Mouse (Mus musculus): ENCODE results near the gene Kat14. TPM values are rescaled to one million over a fixed set of nuclear protein-coding genes. Genes with fewer than 3 reads are reported as not detected.
"Not testable (repeated sequence)": the region's sequence is repeated elsewhere in the genome, so short reads cannot be mapped to it uniquely, and the experiment has no call there.

Kat14 gene
- polyA plus RNA-seq, 1 experiment: 23.6 TPM

- Histone ChIP-seq H3K27ac (ENCODE audit: insufficient read depth, low read length) (no peak overlapping the region), H3K4me3 (ENCODE audit: insufficient read depth, low read length) (no peak overlapping the region), H3K4me1 (ENCODE audit: control insufficient read depth, insufficient read depth, low read length) (no peaks in the 10 kb centered on the region)
- TF ChIP-seq POLR2A (IDR thresholded peaks at IDR 0.05; ENCODE audit: low read depth, low read length): no peak
Observed at GRCm38 (mm10) chr2:144337230-144337629, 31.6 kb upstream of the Kat14 start.

- Histone ChIP-seq H3K4me1 (ENCODE audit: control insufficient read depth, insufficient read depth, low read length) (no peaks in the 10 kb centered on the region), H3K27ac (ENCODE audit: insufficient read depth, low read length) (no peak overlapping the region), H3K4me3 (ENCODE audit: insufficient read depth, low read length) (no peak overlapping the region)
- TF ChIP-seq POLR2A (IDR thresholded peaks at IDR 0.05; ENCODE audit: low read depth, low read length): no peak
- no peak for TF ChIP-seq CTCF (IDR thresholded peaks at IDR 0.05; ENCODE audit: borderline replicate concordance, insufficient read depth, low read length)
Observed at GRCm38 (mm10) chr2:144337701-144338100, 31.1 kb upstream of the Kat14 start.

- H3K4me3 ChIP-seq (ENCODE audit: insufficient read depth, low read length); H3K4me1 ChIP-seq (ENCODE audit: control insufficient read depth, insufficient read depth, low read length); H3K27ac ChIP-seq (ENCODE audit: insufficient read depth, low read length): not testable (repeated sequence)
Observed at GRCm38 (mm10) chr2:144338149-144338548, 30.6 kb upstream of the Kat14 start.

GRCm38 (mm10) chr2:144343158-144343557 lies 25.6 kb upstream of the Kat14 start:
- no peak overlapping the region for H3K4me3 ChIP-seq (ENCODE audit: insufficient read depth, low read length)
- H3K4me1 ChIP-seq (ENCODE audit: control insufficient read depth, insufficient read depth, low read length): no peaks in the 10 kb centered on the region
- no peak for TF ChIP-seq POLR2A (IDR thresholded peaks at IDR 0.05; ENCODE audit: low read depth, low read length)
- no peak for TF ChIP-seq CTCF (IDR thresholded peaks at IDR 0.05; ENCODE audit: borderline replicate concordance, insufficient read depth, low read length)
- no peak overlapping the region for H3K27ac ChIP-seq (ENCODE audit: insufficient read depth, low read length)

- TF ChIP-seq POLR2A (IDR thresholded peaks at IDR 0.05; ENCODE audit: low read depth, low read length) (no peak), CTCF (IDR thresholded peaks at IDR 0.05; ENCODE audit: borderline replicate concordance, insufficient read depth, low read length) (no peak)
- H3K4me3 ChIP-seq (ENCODE audit: insufficient read depth, low read length): no peak overlapping the region
- H3K27ac ChIP-seq (ENCODE audit: insufficient read depth, low read length): no peak overlapping the region
- no peaks in the 10 kb centered on the region for H3K4me1 ChIP-seq (ENCODE audit: control insufficient read depth, insufficient read depth, low read length)
Observed at GRCm38 (mm10) chr2:144348525-144348924, 20.3 kb upstream of the Kat14 start.

GRCm38 (mm10) chr2:144352843-144353242 lies 15.9 kb upstream of the Kat14 start:
- Histone ChIP-seq H3K4me1 (ENCODE audit: control insufficient read depth, insufficient read depth, low read length) (no peaks in the 10 kb centered on the region), H3K4me3 (ENCODE audit: insufficient read depth, low read length) (no peak overlapping the region), H3K27ac (ENCODE audit: insufficient read depth, low read length) (no peak overlapping the region)
- TF ChIP-seq POLR2A (IDR thresholded peaks at IDR 0.05; ENCODE audit: low read depth, low read length): no peak
- no peak for TF ChIP-seq CTCF (IDR thresholded peaks at IDR 0.05; ENCODE audit: borderline replicate concordance, insufficient read depth, low read length)

GRCm38 (mm10) chr2:144369020-144369421 lies 238 bp downstream of the Kat14 start:
- peak overlapping the region; percentile 93 for H3K27ac ChIP-seq (ENCODE audit: insufficient read depth, low read length)
- TF ChIP-seq POLR2A (IDR thresholded peaks at IDR 0.05; ENCODE audit: low read depth, low read length): no peak; the same call in 1 of the 2 replicates
- no peak for TF ChIP-seq CTCF (IDR thresholded peaks at IDR 0.05; ENCODE audit: borderline replicate concordance, insufficient read depth, low read length)
- peak overlapping the region; percentile 78 for H3K4me3 ChIP-seq (ENCODE audit: insufficient read depth, low read length)
- H3K4me1 ChIP-seq (ENCODE audit: control insufficient read depth, insufficient read depth, low read length): no peaks in the 10 kb centered on the region

GRCm38 (mm10) chr2:144369511-144369910 lies 728 bp downstream of the Kat14 start:
- H3K4me3 ChIP-seq (ENCODE audit: insufficient read depth, low read length): peak overlapping the region; percentile 78
- TF ChIP-seq CTCF (IDR thresholded peaks at IDR 0.05; ENCODE audit: borderline replicate concordance, insufficient read depth, low read length) (no peak), POLR2A (IDR thresholded peaks at IDR 0.05; ENCODE audit: low read depth, low read length) (no peak; the same call in 1 of the 2 replicates)

GRCm38 (mm10) chr2:144371566-144371965 lies 2.8 kb downstream of the Kat14 start:
- no peaks in the 10 kb centered on the region for H3K4me1 ChIP-seq (ENCODE audit: control insufficient read depth, insufficient read depth, low read length)
- H3K27ac ChIP-seq (ENCODE audit: insufficient read depth, low read length): no peak overlapping the region
- TF ChIP-seq POLR2A (IDR thresholded peaks at IDR 0.05; ENCODE audit: low read depth, low read length): no peak
- no peak for TF ChIP-seq CTCF (IDR thresholded peaks at IDR 0.05; ENCODE audit: borderline replicate concordance, insufficient read depth, low read length)
- H3K4me3 ChIP-seq (ENCODE audit: insufficient read depth, low read length): no peak overlapping the region

More at GRCm38 (mm10) chr2:144369511-144369910, 728 bp downstream of the Kat14 start:
- no peaks in the 10 kb centered on the region for H3K4me1 ChIP-seq (ENCODE audit: control insufficient read depth, insufficient read depth, low read length)
- peak overlapping the region; percentile 93 for H3K27ac ChIP-seq (ENCODE audit: insufficient read depth, low read length)

GRCm38 (mm10) chr2:144373063-144373462 lies 4.3 kb downstream of the Kat14 start:
- H3K4me1 ChIP-seq (ENCODE audit: control insufficient read depth, insufficient read depth, low read length): no peaks in the 10 kb centered on the region
- no peak for TF ChIP-seq POLR2A (IDR thresholded peaks at IDR 0.05; ENCODE audit: low read depth, low read length)
- TF ChIP-seq CTCF (IDR thresholded peaks at IDR 0.05; ENCODE audit: borderline replicate concordance, insufficient read depth, low read length): no peak
- no peak overlapping the region for H3K27ac ChIP-seq (ENCODE audit: insufficient read depth, low read length)
- no peak overlapping the region for H3K4me3 ChIP-seq (ENCODE audit: insufficient read depth, low read length)

GRCm38 (mm10) chr2:144375063-144375703 lies 6.4 kb downstream of the Kat14 start:
- H3K4me1 ChIP-seq (ENCODE audit: control insufficient read depth, insufficient read depth, low read length): no peaks in the 10 kb centered on the region
- H3K4me3 ChIP-seq (ENCODE audit: insufficient read depth, low read length): no peak overlapping the region
- H3K27ac ChIP-seq (ENCODE audit: insufficient read depth, low read length): no peak overlapping the region
- no peak for TF ChIP-seq POLR2A (IDR thresholded peaks at IDR 0.05; ENCODE audit: low read depth, low read length)
